Mouse (Mus musculus) intestine, embryonic 14.5 days (tissue): ENCODE measurements around the gene Tacstd2. TPM values are rescaled to one million over a fixed set of nuclear protein-coding genes. Genes with fewer than 3 reads are reported as not detected.
"Not testable (repeated sequence)": the region's sequence is repeated elsewhere in the genome, so short reads cannot be mapped to it uniquely, and the experiment has no call there.

Source experiments
- ATAC-seq: fragments of 200-750 bp; cut with Nextera tagmentation; replicated peaks from 2 replicates; pipeline ENCODE4 v1.8.0; 2017; ENCODE audit warnings: low read depth, moderate number of reproducible peaks, moderate TSS enrichment, moderate library complexity; ENCODE audit not compliant: low FRiP score, low TSS enrichment
- DNase-seq: peaks from one replicate; pipeline ENCODE4 v3.0.0-alpha.2; 2018; ENCODE audit warnings: low spot score
- H3K27ac ChIP-seq: fragments of 300-500 bp; sonication (generic); 2 replicates; pipeline ENCODE4 v1.5.1; 2014; ENCODE audit warnings: low read depth, mild to moderate bottlenecking, control low read depth
- H3K27me3 ChIP-seq: fragments of 300-500 bp; sonication (generic); replicated peaks from 2 replicates; pipeline ENCODE4 v1.6.1; 2014; ENCODE audit warnings: low read length, control low read depth; ENCODE audit not compliant: control insufficient read depth, insufficient read depth
- H3K36me3 ChIP-seq: fragments of 300-500 bp; sonication (generic); 2 replicates; pipeline ENCODE4 v1.6.1; 2014; ENCODE audit warnings: low read length, control low read depth; ENCODE audit not compliant: control insufficient read depth, insufficient read depth
- H3K4me1 ChIP-seq: fragments of 300-500 bp; sonication (generic); replicated peaks from 2 replicates; pipeline ENCODE4 v1.6.1; 2014; ENCODE audit warnings: low read length, control low read depth, mixed read lengths; ENCODE audit not compliant: control insufficient read depth, insufficient read depth
- H3K4me2 ChIP-seq: fragments of 300-500 bp; sonication (generic); 2 replicates; pipeline ENCODE4 v1.6.1; 2014; ENCODE audit warnings: low read length
- H3K4me3 ChIP-seq: fragments of 300-500 bp; sonication (generic); 2 replicates; pipeline ENCODE4 v1.5.1; 2014; ENCODE audit warnings: low read depth, low read length, control low read depth, mixed read lengths
- H3K9ac ChIP-seq: fragments of 300-500 bp; sonication (generic); 2 replicates; pipeline ENCODE4 v1.6.1; 2014; ENCODE audit warnings: mild to moderate bottlenecking, low read length
- H3K9me3 ChIP-seq: fragments of 300-500 bp; sonication (generic); 2 replicates; pipeline ENCODE4 v1.6.1; 2016; ENCODE audit warnings: low read length, control low read depth; ENCODE audit not compliant: control insufficient read depth
- WGBS: fragments of 180-500 bp; shearing (Covaris S2); extraction: QIAGEN DNeasy Blood & Tissue Kit; methylation state at CpG from one replicate; pipeline ENCODE4 v1.1.7; 2014; 5-methylcytosine and 5-hydroxymethylcytosine counted together
- polyA plus RNA-seq: library from polyadenylated mRNA; unstranded; fragments of >200 nt; fragmentation: Nextera tagmentation; extraction: Ambion mirVana; gene quantifications from 2 replicates; pipeline ENCODE4 v1.2.1, GENCODE M21; 2014

Tacstd2 gene
- polyA plus RNA-seq, 1 experiment from 2014 or later, result 6.7 TPM

GRCm38 (mm10) chr6:67530992-67531821 lies 4.4 kb downstream of the Tacstd2 start:
- Histone ChIP-seq H3K27me3 (peaks cover 52% of the 10 kb centered on the region), H3K27ac (no peak overlapping the region), H3K4me3 (no peak overlapping the region), H3K4me2 (no peak overlapping the region), H3K9ac (no peak overlapping the region), H3K9me3 (no peaks in the 10 kb centered on the region), H3K4me1 (no peaks in the 10 kb centered on the region), H3K36me3 (no peaks in the 10 kb centered on the region)
- DNase-seq (no peak), ATAC-seq (no peak)
- WGBS, result 56% methylated on average over 9 of the region's 9 CpGs

DNA sequence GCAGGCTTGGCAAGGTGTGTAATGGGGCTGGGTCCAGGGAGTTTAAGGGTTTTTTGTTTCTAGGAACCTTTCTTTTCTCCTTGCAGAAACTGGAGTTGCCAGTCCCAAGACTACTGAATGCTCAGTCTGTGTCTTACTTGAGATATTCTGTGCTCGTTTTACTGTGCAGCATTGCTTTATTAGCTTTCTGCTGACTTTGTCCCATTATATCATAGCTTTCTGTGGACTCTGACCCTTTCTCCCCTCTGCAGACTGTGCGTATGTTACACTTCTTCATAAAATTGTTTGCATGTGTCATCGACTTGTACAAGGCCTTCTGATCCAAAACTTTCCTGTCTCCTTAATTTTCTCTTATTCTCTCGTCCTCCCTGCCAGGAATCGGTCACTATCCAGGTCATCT lies 9.2 kb downstream of the Tacstd2 start:
- no peak overlapping the region for H3K4me2 ChIP-seq
- no peaks in the 10 kb centered on the region for H3K4me1 ChIP-seq
- H3K9me3 ChIP-seq, result no peaks in the 10 kb centered on the region
- no peak overlapping the region for H3K4me3 ChIP-seq
- no peaks in the 10 kb centered on the region for H3K36me3 ChIP-seq
- H3K9ac ChIP-seq, result no peak overlapping the region
- DNase-seq (no peak), ATAC-seq (no peak; the same call in 1 of the 2 replicates)
- peaks cover 3% of the 10 kb centered on the region; the same call in 1 of the 2 replicates for H3K27me3 ChIP-seq
- WGBS, result 84% methylated on average over 5 of the region's 5 CpGs
- H3K27ac ChIP-seq, result no peak overlapping the region

DNA sequence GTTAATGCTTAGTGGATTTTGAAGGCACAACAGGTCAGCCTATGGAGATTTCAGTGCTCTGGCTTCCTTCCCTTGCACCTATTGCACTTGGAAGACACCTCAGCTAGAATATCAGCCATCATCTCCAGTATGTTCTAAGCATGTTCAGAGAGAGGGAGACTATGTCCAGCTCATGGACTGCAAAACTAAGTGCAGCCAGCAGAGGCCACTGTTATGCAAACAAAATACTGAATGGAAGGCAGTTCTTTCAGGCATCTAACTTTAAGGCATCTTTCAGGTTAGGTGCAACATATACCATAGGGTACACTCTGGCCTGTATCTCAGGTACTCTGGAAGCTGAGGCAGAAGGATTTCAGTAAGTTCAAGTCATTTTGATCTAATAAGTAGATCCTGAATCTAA lies 24.8 kb downstream of the Tacstd2 start:
- no peak overlapping the region for H3K27ac ChIP-seq
- ATAC-seq (no peak), DNase-seq (peak; percentile 70)
- no peaks in the 10 kb centered on the region for H3K4me1 ChIP-seq
- no peaks in the 10 kb centered on the region for H3K9me3 ChIP-seq
- no peak overlapping the region for H3K4me2 ChIP-seq
- no peaks in the 10 kb centered on the region for H3K36me3 ChIP-seq
- H3K4me3 ChIP-seq, result no peak overlapping the region
- no peaks in the 10 kb centered on the region for H3K27me3 ChIP-seq
- no peak overlapping the region for H3K9ac ChIP-seq

DNA sequence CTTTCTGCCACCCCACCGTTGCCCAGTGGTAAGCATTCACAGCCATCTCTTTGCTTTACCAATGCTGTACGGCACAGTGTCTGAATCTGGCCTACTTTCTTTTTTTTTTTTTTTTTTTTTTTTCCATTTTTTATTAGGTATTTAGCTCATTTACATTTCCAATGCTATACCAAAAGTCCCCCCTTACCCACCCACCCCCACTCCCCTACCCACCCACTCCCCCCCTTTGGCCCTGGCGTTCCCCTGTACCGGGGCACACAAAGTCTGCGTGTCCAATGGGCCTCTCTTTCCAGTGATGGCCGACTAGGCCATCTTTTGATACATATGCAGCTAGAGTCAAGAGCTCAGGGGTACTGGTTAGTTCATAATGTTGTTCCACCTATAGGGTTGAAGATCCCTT lies 33.7 kb downstream of the Tacstd2 start:
- WGBS, result 100% methylated on average over 2 of the region's 6 CpGs
- peak; percentile 84; the same call in 1 of the 2 replicates for ATAC-seq
- not testable (repeated sequence) for H3K4me1 ChIP-seq, H3K9ac ChIP-seq, H3K36me3 ChIP-seq, H3K9me3 ChIP-seq, H3K27me3 ChIP-seq, H3K27ac ChIP-seq, H3K4me2 ChIP-seq, H3K4me3 ChIP-seq, DNase-seq

- H3K36me3 ChIP-seq, result no peaks in the 10 kb centered on the region
- no peak within 1 kb of the TSS for H3K4me3 ChIP-seq
- no peaks in the 10 kb centered on the region for H3K9me3 ChIP-seq
- H3K4me1 ChIP-seq, result no peaks in the 10 kb centered on the region
- ATAC-seq, result no peak
- H3K27me3 ChIP-seq, result no peaks in the 10 kb centered on the region
- H3K4me2 ChIP-seq, result no peak within 1 kb of the TSS
- DNase-seq, result no peak
- H3K27ac ChIP-seq, result no peak within 1 kb of the TSS
- 73% methylated on average over 2 of the region's 2 CpGs for WGBS
- no peak within 1 kb of the TSS for H3K9ac ChIP-seq
These were observed 43.8 kb downstream of the Tacstd2 start, which contains the start of gene Il23r for GRCm38 (mm10) chr6:67491755-67492154. Il23r (minus strand) TSS chr6:67491855.

Other genes starting within 250 kb of the Tacstd2 start
- 0.05 TPM in 1 of 2 replicates, not detected in the other for gene Il12rb2, start 159.6 kb downstream of the Tacstd2 start, polyA plus RNA-seq
- 0.12 and 0.18 TPM in 2 replicates for gene Il23r, start 43.9 kb downstream of the Tacstd2 start, polyA plus RNA-seq